ENCODE assay signal across 8 mouse cellular contexts in genomic region chrX:35997004-35997403, GRCm38 (mm10).
DNase-seq lines count a peak whose midpoint lies in the region; ATAC-seq lines count a peak whose summit lies in the region.

No protein-coding gene starts in this region.

- H3K27ac ChIP-seq in kidney, embryonic 14.5 days (ENCODE audit: low read depth, low read length): no peak overlapping the region

- no peaks in the 10 kb centered on the region for H3K27me3 ChIP-seq in kidney, embryonic 14.5 days (ENCODE audit: control insufficient read depth, insufficient read depth, low read length)

- peak; percentile 1 for DNase-seq in adrenal gland, postnatal 25 days
- no peak for DNase-seq in adrenal gland, adult 8-10 months
- DNase-seq in kidney, adult 9 months: peak; percentile 25
- DNase-seq in CD4-positive, CD25-positive, alpha-beta regulatory T cell, adult 2 months (ENCODE audit: low read depth, low spot score): peak; percentile 66
- peak; percentile 8 to 38 for DNase-seq in cerebellum, postnatal 25 days
- DNase-seq in lung, postnatal 10 days: peak; percentile 10
- no peak for DNase-seq in testis, postnatal 14 days (ENCODE audit: low spot score)

- H3K4me1 ChIP-seq in kidney, embryonic 14.5 days (ENCODE audit: control insufficient read depth, insufficient read depth, low read length): no peaks in the 10 kb centered on the region

- no peak overlapping the region for H3K4me2 ChIP-seq in kidney, embryonic 14.5 days (replicated peaks; ENCODE audit: low read depth, low read length)

- H3K36me3 ChIP-seq in kidney, embryonic 14.5 days (ENCODE audit: control insufficient read depth, insufficient read depth, low read length): no peaks in the 10 kb centered on the region

- H3K9ac ChIP-seq in kidney, embryonic 14.5 days (ENCODE audit: low read depth, low read length): no peak overlapping the region

- WGBS in kidney, embryonic 14.5 days: 25% methylated on average over 2 of the region's 2 CpGs

- H3K4me3 ChIP-seq in kidney, embryonic 14.5 days (ENCODE audit: low read length): no peak overlapping the region

- H3K9me3 ChIP-seq in kidney, embryonic 14.5 days (ENCODE audit: control insufficient read depth, low read length): no peaks in the 10 kb centered on the region

- no peak for ATAC-seq in kidney, embryonic 14.5 days (ENCODE audit: low FRiP score, low TSS enrichment)

Comparison
In these comparisons a context has a peak if more than half of its experiments do, and no peak if none do; other contexts are left out.
1. DNase-seq: peak in adrenal gland, postnatal 25 days (single experiment), kidney, adult 9 months (single experiment), CD4-positive, CD25-positive, alpha-beta regulatory T cell, adult 2 months (single experiment), cerebellum, postnatal 25 days (2 of 2) and lung, postnatal 10 days (single experiment); none in adrenal gland, adult 8-10 months (single experiment) and testis, postnatal 14 days (single experiment).